Mouse (Mus musculus): Measurements from ENCODE around the gene 4930469K13Rik.

- TF ChIP-seq KAT2A (conservative IDR thresholded peaks at IDR 0.05; ENCODE audit: low read depth, low read length) (no peak), POLR2A (IDR thresholded peaks at IDR 0.05; ENCODE audit: control insufficient read depth in 1 of 2, insufficient read depth in 1 of 2, low read depth in 1 of 2, low read length in 2 of 2, poor library complexity in 1 of 2) (no peak), MYC (IDR thresholded peaks at IDR 0.05; ENCODE audit: low read depth, low read length) (no peak), EP300 (IDR thresholded peaks at IDR 0.05; ENCODE audit: low read depth in 1 of 2, low read length in 2 of 2) (no peak; a peak in 1 of 4 replicates), POLR2AphosphoS5 (IDR thresholded peaks at IDR 0.05; ENCODE audit: borderline replicate concordance, low read depth, low read length) (no peak), CTCF (IDR thresholded peaks at IDR 0.05 in 2 of 3, conservative IDR thresholded peaks at IDR 0.05 in 1 of 3; ENCODE audit: control insufficient read depth in 1 of 3, insufficient read depth in 1 of 3, low read depth in 2 of 3, low read length in 3 of 3, poor library complexity in 1 of 3, severe bottlenecking in 1 of 3) (no peak), USF2 (IDR thresholded peaks at IDR 0.05; ENCODE audit: borderline replicate concordance in 1 of 2, insufficient read depth in 1 of 2, low read depth in 1 of 2, low read length in 2 of 2) (no peak), MAFK (IDR thresholded peaks at IDR 0.05; ENCODE audit: borderline replicate concordance, low read depth, low read length) (no peak), MXI1 (IDR thresholded peaks at IDR 0.05; ENCODE audit: low read depth, low read length) (no peak), JUND (IDR thresholded peaks at IDR 0.05; ENCODE audit: low read depth, low read length) (no peak), HCFC1 (IDR thresholded peaks at IDR 0.05; ENCODE audit: low read depth, low read length) (no peak), ZKSCAN1 (IDR thresholded peaks at IDR 0.05; ENCODE audit: low read depth, low read length) (no peak), ZNF384 (IDR thresholded peaks at IDR 0.05; ENCODE audit: low read depth, low read length) (peak; percentile 80)
These were observed 19.2 kb upstream of the 4930469K13Rik start for GRCm38 (mm10) chr11:34117581-34117980.

Data from MEL (cell line).